Mouse (Mus musculus) C2C12 (cell line): ENCODE measurements around the gene Spem1.

ENCODE experiments used
- CEBPB ChIP-seq: IDR thresholded peaks from one replicate; pipeline ENCODE4 v1.6.1; 2011; ENCODE audit warnings: low read depth, mild to moderate bottlenecking, control low read depth, moderate library complexity
- CTCF ChIP-seq: IDR thresholded peaks from one replicate; pipeline ENCODE4 v1.5.1; 2011; ENCODE audit not compliant: control insufficient read depth, insufficient read depth, insufficient read length
- MAX ChIP-seq: IDR thresholded peaks from one replicate; pipeline ENCODE4 v1.6.1; 2011; ENCODE audit warnings: mild to moderate bottlenecking, control low read depth
- MYOD1 ChIP-seq: IDR thresholded peaks from one replicate; pipeline ENCODE4 v1.6.1; 2011; ENCODE audit warnings: low read depth; ENCODE audit not compliant: control insufficient read depth, insufficient read length
- USF1 ChIP-seq: IDR thresholded peaks from one replicate; pipeline ENCODE4 v1.6.1; 2011; ENCODE audit warnings: low read depth, mild to moderate bottlenecking, control low read depth, moderate library complexity

DNA sequence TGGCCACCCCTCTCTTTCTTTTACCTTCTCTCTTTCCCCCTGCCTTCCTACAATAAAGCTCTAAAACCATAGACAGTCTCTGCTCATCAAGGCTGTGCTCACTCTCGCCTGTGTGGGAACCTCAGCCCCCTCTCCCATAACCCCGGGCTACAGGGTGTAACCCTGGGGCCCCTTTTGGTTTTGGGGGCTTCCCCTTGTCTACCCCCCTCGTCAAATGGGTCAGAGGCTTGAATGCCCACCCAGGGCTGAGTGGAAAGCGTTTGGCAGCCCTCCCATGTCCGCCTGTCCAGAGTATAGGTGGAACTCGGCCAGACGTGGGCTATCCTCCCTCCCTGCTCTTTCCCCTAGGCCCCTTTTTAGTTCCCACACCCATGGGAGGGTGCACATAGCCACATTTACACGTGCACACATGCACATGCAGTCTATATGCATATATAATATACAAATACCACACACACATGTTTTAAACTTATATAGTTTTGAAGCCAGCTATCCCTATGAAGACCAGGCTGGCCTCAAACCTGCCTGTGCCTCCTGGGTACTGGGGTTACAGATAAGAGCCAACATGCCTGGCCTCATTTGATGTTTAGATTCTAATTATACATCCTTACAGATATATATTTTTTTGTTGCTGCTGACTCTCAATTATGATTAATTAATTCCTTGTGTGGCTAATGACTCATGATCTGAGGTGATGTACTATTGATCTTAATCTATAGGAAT is 42.3 kb upstream of the Spem1 start:
- TF ChIP-seq CTCF (no peak), MYOD1 (no peak), USF1 (no peak), MAX (no peak), CEBPB (no peak)
